Mouse (Mus musculus) testis, postnatal 14 days (tissue): ENCODE data around the gene Olfr1136.

Experiments used
- DNase-seq: peaks from one replicate; pipeline ENCODE4 v3.0.0; 2021; ENCODE audit warnings: low spot score

Gene Olfr1136

DNA sequence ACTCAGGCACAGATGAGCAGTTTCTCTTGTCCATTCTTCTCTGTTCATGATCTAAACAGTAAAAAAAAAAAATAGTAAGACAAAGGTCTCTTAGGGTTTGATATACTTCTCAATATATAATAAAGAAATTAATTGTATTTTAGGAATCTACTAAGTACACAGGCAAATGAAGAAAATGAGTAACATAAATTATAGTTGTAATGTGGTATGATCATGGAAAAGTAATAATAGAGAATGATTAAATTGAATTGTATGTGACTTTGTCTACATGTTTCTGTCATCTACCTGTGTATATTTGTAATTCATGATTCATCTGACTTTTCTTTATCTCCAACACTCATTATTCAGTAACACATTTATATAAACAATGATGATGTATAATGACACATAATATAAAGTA is at the start of gene Olfr1136:
TSS of gene Olfr1136 (minus strand) at position 101 of the 400 bp plus-strand sequence.
- no peak for DNase-seq

GRCm38 (mm10) chr2:87743452-87743851 is 49.7 kb upstream of the Olfr1136 start, which contains the start of gene Olfr1140:
Gene Olfr1140 (plus strand): TSS chr2:87743752.
- no peak for DNase-seq

GRCm38 (mm10) chr2:87739878-87740277 is 46.1 kb upstream of the Olfr1136 start, which contains the start of gene Olfr1138:
Gene Olfr1138 (minus strand): TSS chr2:87739978.
- no peak for DNase-seq

DNA sequence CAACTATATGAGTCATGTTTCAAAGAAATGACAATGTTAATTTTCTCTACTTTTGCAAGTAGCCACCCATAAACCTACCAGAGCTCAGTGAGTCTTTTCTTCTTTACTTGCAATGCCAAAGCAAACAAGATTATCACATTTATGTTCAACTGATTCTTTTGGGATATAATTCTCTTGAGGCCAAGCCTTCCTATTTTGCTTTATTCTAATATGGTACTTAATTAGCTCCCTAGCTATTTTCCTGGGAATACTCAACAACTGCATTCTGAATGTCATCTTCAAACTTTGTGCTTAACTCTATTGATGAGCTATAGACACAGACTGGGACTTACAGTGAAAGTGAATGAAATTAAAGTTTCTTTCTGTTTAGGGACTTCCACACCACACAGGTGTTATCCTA is 19.3 kb upstream of the Olfr1136 start, which contains the start of gene Olfr1137:
TSS of gene Olfr1137 (minus strand) at position 101 of the 400 bp plus-strand sequence.
- no peak for DNase-seq

DNA sequence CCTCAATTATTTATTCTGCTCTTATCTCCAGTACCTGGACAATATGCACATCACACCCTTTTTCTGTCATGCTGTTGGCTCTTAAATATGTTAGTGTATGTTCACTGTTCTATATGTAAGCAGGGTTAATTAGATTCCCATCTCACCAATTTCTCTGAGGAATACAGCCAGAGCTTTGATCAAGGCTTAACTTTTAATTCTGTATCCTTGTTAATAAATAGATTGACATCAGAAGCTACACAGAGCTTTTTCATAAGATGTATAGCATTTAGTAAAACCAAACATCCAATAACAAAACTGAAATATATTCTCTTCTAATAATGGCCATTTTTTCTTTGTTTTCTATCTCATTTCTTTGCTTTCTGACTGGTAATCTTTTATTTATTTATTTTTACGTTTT is 20.2 kb downstream of the Olfr1136 start, which contains the start of gene Olfr1135:
TSS of gene Olfr1135 (minus strand) at position 101 of the 400 bp plus-strand sequence.
- no peak for DNase-seq

- DNase-seq, result no peak
Measured at GRCm38 (mm10) chr2:87658360-87658759, 35.4 kb downstream of the Olfr1136 start, which contains the start of gene Olfr1134. Gene Olfr1134 (minus strand): TSS chr2:87658460.

DNA sequence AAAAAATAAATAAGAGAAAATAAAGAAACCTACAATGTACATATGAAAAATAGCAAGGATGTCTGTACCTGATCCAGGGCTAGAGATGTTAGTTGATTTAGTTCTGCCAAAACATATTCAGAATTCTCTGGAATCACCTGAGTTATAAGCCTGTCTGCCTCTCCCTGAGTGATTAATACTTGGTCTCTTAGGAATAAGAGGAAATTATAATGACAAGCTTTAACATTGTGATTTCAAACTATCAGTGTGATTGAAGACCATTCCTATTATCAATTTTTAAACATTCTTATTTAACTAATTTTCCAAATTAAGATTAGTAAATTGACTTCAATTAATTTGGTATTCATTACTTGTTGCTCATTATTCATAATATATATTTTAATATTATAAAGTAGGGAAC is 46.5 kb downstream of the Olfr1136 start, which contains the start of gene Olfr1133:
TSS of gene Olfr1133 (minus strand) at position 101 of the 400 bp plus-strand sequence.
- DNase-seq, result no peak
